Mouse (Mus musculus) myocyte (in vitro differentiated cells): Measurements from ENCODE around the gene Fbxo31.

Source experiments
- CEBPB ChIP-seq: IDR thresholded peaks from 2 replicates; pipeline ENCODE4 v1.6.1; 2011; ENCODE audit warnings: mild to moderate bottlenecking, moderate library complexity; ENCODE audit not compliant: poor library complexity, insufficient read depth, severe bottlenecking
- MAX ChIP-seq: IDR thresholded peaks from one replicate; pipeline ENCODE4 v1.6.1; 2011; ENCODE audit warnings: low read depth, mild to moderate bottlenecking, control low read depth
- MYOG ChIP-seq, 3 experiments: IDR thresholded peaks; one replicate each; pipeline ENCODE4 v1.6.1; 2011; ENCODE audit warnings: control low read depth in 2 of 3, low read depth in 2 of 3, mild to moderate bottlenecking in 2 of 3; ENCODE audit not compliant: insufficient read length in 2 of 3, control insufficient read depth in 1 of 3, insufficient read depth in 1 of 3
- POLR2A ChIP-seq: IDR thresholded peaks from one replicate; pipeline ENCODE4 v1.6.1; 2011; ENCODE audit warnings: low read depth, mild to moderate bottlenecking, control low read depth, moderate library complexity; ENCODE audit not compliant: insufficient read length
- POLR2AphosphoS2 ChIP-seq: IDR thresholded peaks from one replicate; pipeline ENCODE4 v1.6.1; 2011; ENCODE audit warnings: low read depth, control low read depth; ENCODE audit not compliant: insufficient read length
- USF1 ChIP-seq: IDR thresholded peaks from one replicate; pipeline ENCODE4 v1.6.1; 2011; ENCODE audit warnings: low read depth, mild to moderate bottlenecking, control low read depth, moderate library complexity

- TF ChIP-seq POLR2A, result no peak
- TF ChIP-seq CEBPB, result no peak
- no peak for TF ChIP-seq USF1
- no peak for TF ChIP-seq MYOG (IDR thresholded peaks at IDR 0.05; ENCODE audit: control insufficient read depth in 1 of 3, insufficient read depth in 1 of 3, insufficient read length in 2 of 3, low read depth in 2 of 3)
- no peak for TF ChIP-seq MAX
- TF ChIP-seq POLR2AphosphoS2, result no peak
Measured at GRCm38 (mm10) chr8:121619401-121619995, 40.9 kb upstream of the Fbxo31 start.
